ENCODE assay signal across 17 mouse cellular contexts in the genomic region with DNA sequence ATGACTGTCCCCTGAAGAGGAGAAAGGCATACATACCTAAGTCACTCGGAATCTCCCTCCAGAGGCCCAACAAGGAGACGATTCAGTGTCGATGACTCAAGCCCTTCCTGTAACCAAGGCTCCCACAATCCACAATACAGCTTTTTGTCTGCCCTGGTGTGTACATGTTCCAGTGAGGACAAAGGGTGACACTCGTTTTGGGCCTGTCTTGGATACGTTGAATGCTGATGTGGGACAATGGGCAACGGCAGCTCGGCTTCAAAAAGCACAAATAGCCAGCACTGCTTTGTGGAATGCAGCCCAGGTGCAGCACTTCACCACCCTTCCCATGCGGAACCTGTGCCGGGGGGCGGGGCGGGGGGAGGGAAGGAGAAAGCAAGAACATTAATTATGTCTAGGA. TPM values are rescaled to one million over a fixed set of nuclear protein-coding genes. Genes with fewer than 3 reads are reported as not detected.
A peak's percentile ranks its signal among the peaks of the same experiment; 100 is the strongest.
DNase-seq lines count a peak whose midpoint lies in the region; ATAC-seq lines count a peak whose summit lies in the region.
"Had no signal": no experiment of that assay in that cellular context is flagged by ENCODE, and none has a peak within 500 bp of the region (broad histone marks: within the 10 kb centered on the region; RNA-seq: fewer than 3 reads in every experiment).

No protein-coding gene starts in this region.

- H3K4me3 ChIP-seq in hindbrain, embryonic 11.5 days (ENCODE audit: low read depth, low read length): no peak overlapping the region
- no peak overlapping the region for H3K4me3 ChIP-seq in hindbrain, embryonic 12.5 days
- no peak overlapping the region for H3K4me3 ChIP-seq in lung, embryonic 16.5 days (ENCODE audit: low read length)
- H3K4me3 ChIP-seq in stomach, embryonic 15.5 days (replicated peaks): no peak overlapping the region
- H3K4me3 ChIP-seq: forebrain, embryonic 15.5 days; heart, embryonic 13.5 days; midbrain, embryonic 13.5 days had no signal

- no peaks in the 10 kb centered on the region for H3K36me3 ChIP-seq in hindbrain, embryonic 11.5 days (ENCODE audit: control insufficient read depth, insufficient read depth, low read length)
- H3K36me3 ChIP-seq in hindbrain, embryonic 12.5 days: no peaks in the 10 kb centered on the region; the same call in none of the 2 replicates
- H3K36me3 ChIP-seq in lung, embryonic 16.5 days (ENCODE audit: control insufficient read depth, insufficient read depth, low read length): peaks cover 2% of the 10 kb centered on the region; the same call in 1 of the 2 replicates
- peaks cover under 1% of the 10 kb centered on the region; the same call in 1 of the 2 replicates for H3K36me3 ChIP-seq in stomach, embryonic 15.5 days

- DNase-seq in hindbrain, embryonic 11.5 days (ENCODE audit: low spot score): peak; percentile 8
- no peak for DNase-seq in lung, adult 18-20 months
- peak; percentile 32 for DNase-seq in ZHBTc4 (ENCODE audit: low read depth, low spot score)
- no peak for DNase-seq in spleen, postnatal 36 days (ENCODE audit: low spot score in 2 of 2)
- no peak for DNase-seq in thymus, postnatal 36 days
- DNase-seq: cerebellum, adult 9-11 months; gastrocnemius, postnatal 10 days; liver; lung, postnatal 36 days had no signal

- no peak overlapping the region for H3K4me2 ChIP-seq in hindbrain, embryonic 11.5 days (replicated peaks; ENCODE audit: low read depth, low read length)
- no peak overlapping the region for H3K4me2 ChIP-seq in hindbrain, embryonic 12.5 days (replicated peaks)
- H3K4me2 ChIP-seq in lung, embryonic 16.5 days (ENCODE audit: low read depth, low read length): no peak overlapping the region
- no peak overlapping the region; the same call in 1 of the 2 replicates for H3K4me2 ChIP-seq in stomach, embryonic 15.5 days
- H3K4me2 ChIP-seq: forebrain, embryonic 15.5 days; heart, embryonic 13.5 days; midbrain, embryonic 13.5 days had no signal

- no peaks in the 10 kb centered on the region for H3K27me3 ChIP-seq in hindbrain, embryonic 11.5 days (ENCODE audit: control insufficient read depth, insufficient read depth, low read length)
- H3K27me3 ChIP-seq in hindbrain, embryonic 12.5 days: no peaks in the 10 kb centered on the region
- H3K27me3 ChIP-seq in lung, embryonic 16.5 days (ENCODE audit: control insufficient read depth, insufficient read depth, low read depth, low read length): no peaks in the 10 kb centered on the region
- H3K27me3 ChIP-seq in stomach, embryonic 15.5 days (replicated peaks): no peaks in the 10 kb centered on the region
- H3K27me3 ChIP-seq: forebrain, embryonic 15.5 days; heart, embryonic 13.5 days; midbrain, embryonic 13.5 days had no signal

- no peaks in the 10 kb centered on the region for H3K4me1 ChIP-seq in hindbrain, embryonic 11.5 days (replicated peaks; ENCODE audit: control insufficient read depth, insufficient read depth, low read length)
- H3K4me1 ChIP-seq in hindbrain, embryonic 12.5 days: 0 out of 2 replicates have a peak, but pooled peaks cover 3% of the 10 kb centered on the region
- no peaks in the 10 kb centered on the region; the same call in 1 of the 2 replicates for H3K4me1 ChIP-seq in lung, embryonic 16.5 days (replicated peaks; ENCODE audit: control insufficient read depth, insufficient read depth, low read length)
- H3K4me1 ChIP-seq in stomach, embryonic 15.5 days: no peaks in the 10 kb centered on the region
- H3K4me1 ChIP-seq: forebrain, embryonic 15.5 days; midbrain, embryonic 13.5 days had no signal

- H3K9ac ChIP-seq in hindbrain, embryonic 11.5 days (ENCODE audit: low read depth, low read length): no peak overlapping the region
- no peak overlapping the region for H3K9ac ChIP-seq in hindbrain, embryonic 12.5 days
- no peak overlapping the region for H3K9ac ChIP-seq in lung, embryonic 16.5 days (ENCODE audit: low read length)
- H3K9ac ChIP-seq in stomach, embryonic 15.5 days: no peak overlapping the region
- H3K9ac ChIP-seq: forebrain, embryonic 15.5 days; heart, embryonic 13.5 days; midbrain, embryonic 13.5 days had no signal

- no peak for ATAC-seq in hindbrain, embryonic 11.5 days (ENCODE audit: low FRiP score)
- ATAC-seq in hindbrain, embryonic 12.5 days (ENCODE audit: low FRiP score): no peak
- peak; percentile 68 for ATAC-seq in lung, embryonic 16.5 days (ENCODE audit: low read depth)
- ATAC-seq in stomach, embryonic 15.5 days (ENCODE audit: insufficient read depth, low FRiP score, low read depth): no peak
- ATAC-seq: CD4-positive, CD25-positive, alpha-beta regulatory T cell, adult 4 months; forebrain, embryonic 15.5 days; midbrain, embryonic 13.5 days had no signal

- no peak overlapping the region for H3K27ac ChIP-seq in hindbrain, embryonic 11.5 days (ENCODE audit: low read depth, low read length)
- H3K27ac ChIP-seq in hindbrain, embryonic 12.5 days: no peak overlapping the region
- peak overlapping the region; percentile 38; the same call in 1 of the 2 replicates for H3K27ac ChIP-seq in lung, embryonic 16.5 days (ENCODE audit: low read length)
- H3K27ac ChIP-seq in stomach, embryonic 15.5 days: peak overlapping the region; percentile 63
- H3K27ac ChIP-seq: forebrain, embryonic 15.5 days; heart, embryonic 13.5 days; kidney, postnatal 0 days; midbrain, embryonic 13.5 days had no signal

- H3K9me3 ChIP-seq in hindbrain, embryonic 11.5 days (ENCODE audit: control insufficient read depth, low read length): no peaks in the 10 kb centered on the region
- peaks cover 7% of the 10 kb centered on the region; the same call in 1 of the 2 replicates for H3K9me3 ChIP-seq in hindbrain, embryonic 12.5 days (replicated peaks)
- H3K9me3 ChIP-seq in lung, embryonic 16.5 days (ENCODE audit: control insufficient read depth, low read length): peaks cover 4% of the 10 kb centered on the region; the same call in 1 of the 2 replicates
- H3K9me3 ChIP-seq in stomach, embryonic 15.5 days: no peaks in the 10 kb centered on the region

- WGBS in hindbrain, embryonic 11.5 days: 65% methylated on average over 11 of the region's 11 CpGs
- WGBS in hindbrain, embryonic 12.5 days: 65% methylated on average over 11 of the region's 11 CpGs
- 49% methylated on average over 11 of the region's 11 CpGs for WGBS in lung, embryonic 16.5 days
- 58% methylated on average over 11 of the region's 11 CpGs for WGBS in stomach, embryonic 15.5 days

RNA-seq across cellular contexts. Expression of a gene that starts 36.1 kb away (rescaled TPM):
- 33.5 and 41.4 TPM in 2 replicates for polyA plus RNA-seq in hindbrain, embryonic 11.5 days (2014; fragmentation: Nextera tagmentation; extraction: Ambion mirVana)
- polyA plus RNA-seq in hindbrain, embryonic 12.5 days (2016; fragmentation: Nextera tagmentation; extraction: Ambion mirVana): 26.0 and 29.8 TPM in 2 replicates
- polyA plus RNA-seq in lung, embryonic 16.5 days (2015; fragmentation: Nextera tagmentation; extraction: Ambion mirVana): 52.9 and 54.5 TPM in 2 replicates
- 38.7 and 41.1 TPM in 2 replicates for polyA plus RNA-seq in stomach, embryonic 15.5 days (2015; fragmentation: Nextera tagmentation; extraction: Ambion mirVana)

Comparison
In these comparisons a context has a peak if more than half of its experiments do, and no peak if none do; other contexts are left out.
1. DNase-seq: peak in hindbrain, embryonic 11.5 days (single experiment) and ZHBTc4 (single experiment); none in lung, adult 18-20 months (0 of 2), spleen, postnatal 36 days (0 of 2) and thymus, postnatal 36 days (0 of 2).
2. H3K27ac ChIP-seq: peak in lung, embryonic 16.5 days (single experiment) and stomach, embryonic 15.5 days (single experiment); none in hindbrain, embryonic 11.5 days (single experiment) and hindbrain, embryonic 12.5 days (single experiment).